Mouse (Mus musculus) ES-E14 (cell line): Measurements from ENCODE around the gene Clybl.

Source experiments
- CHD2 ChIP-seq: IDR thresholded peaks from 2 replicates; pipeline ENCODE4 v1.6.1; 2014; ENCODE audit warnings: mild to moderate bottlenecking, low read depth, low read length, inconsistent platforms
- MAFK ChIP-seq: IDR thresholded peaks from 2 replicates; pipeline ENCODE4 v1.6.1; 2014; ENCODE audit warnings: mild to moderate bottlenecking, low read depth, low read length, inconsistent platforms; ENCODE audit not compliant: insufficient read depth
- ZNF384 ChIP-seq: IDR thresholded peaks from 2 replicates; pipeline ENCODE4 v1.6.1; 2012; ENCODE audit warnings: low read depth, low read length, inconsistent platforms

DNA sequence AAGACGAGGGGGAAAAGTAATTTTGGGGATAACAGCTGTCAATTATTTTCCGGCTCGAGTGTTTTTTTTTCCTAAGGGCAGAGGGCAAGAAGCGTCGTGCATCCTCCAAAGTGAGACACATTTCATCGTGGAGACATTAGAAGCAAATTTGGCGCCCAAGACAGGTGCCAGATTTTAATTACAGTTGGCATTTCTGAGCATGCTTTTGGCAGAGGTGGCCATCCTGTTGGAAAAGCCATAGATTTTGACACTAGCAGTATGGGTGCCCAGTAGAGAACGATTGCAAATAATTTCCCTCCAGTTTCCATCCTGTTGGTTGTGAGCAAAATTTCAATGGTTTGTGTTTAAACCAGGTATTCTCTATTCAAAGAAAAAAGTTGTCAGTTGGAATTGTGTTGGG, 32.1 kb downstream of the Clybl start:
- TF ChIP-seq CHD2, result no peak
- TF ChIP-seq ZNF384, result no peak
- TF ChIP-seq MAFK, result no peak
